Mouse (Mus musculus) cerebellum, adult 2 months (tissue): ENCODE measurements around the gene Csnk1d.

Source experiments
- CTCF ChIP-seq: fragments of 200-500 bp; IDR thresholded peaks from 2 replicates; pipeline ENCODE4 v1.5.1; 2011; ENCODE audit warnings: low read depth, mild to moderate bottlenecking, control low read depth, low read length, moderate library complexity, borderline replicate concordance; ENCODE audit not compliant: insufficient read depth
- POLR2A ChIP-seq: fragments of 200-500 bp; IDR thresholded peaks from 2 replicates; pipeline ENCODE4 v1.6.1; 2011; ENCODE audit warnings: low read length, control low read depth, borderline replicate concordance; ENCODE audit not compliant: insufficient read depth

GRCm38 (mm10) chr11:120981661-120982060 is 9.5 kb downstream of the Csnk1d start:
- TF ChIP-seq CTCF: no peak
- no peak for TF ChIP-seq POLR2A
